In genomic region chr8:79149880-79150279, GRCm38 (mm10) we compare ENCODE assay signal across 10 mouse cellular contexts.
DNase-seq lines count a peak whose midpoint lies in the region; TF ChIP-seq lines count a peak whose summit lies in the region.
"Had no signal": no experiment of that assay in that cellular context is flagged by ENCODE, and none has a peak within 500 bp of the region (broad histone marks: within the 10 kb centered on the region; RNA-seq: fewer than 3 reads in every experiment).

No protein-coding gene starts in this region.

- peak overlapping the region; percentile 99 for H3K27ac ChIP-seq in CH12.LX (ENCODE audit: insufficient read depth, low read depth)

- peaks cover 55 to 96% of the 10 kb centered on the region in 2 experiments for H3K4me1 ChIP-seq in CH12.LX (ENCODE audit: control insufficient read depth in 1 of 2, insufficient read depth in 2 of 2)

- no peak for TF ChIP-seq POLR2A in CH12.LX (IDR thresholded peaks at IDR 0.05; ENCODE audit: low read depth, low read length)

- no peaks in the 10 kb centered on the region for H3K79me2 ChIP-seq in CH12.LX (replicated peaks; ENCODE audit: control insufficient read depth, extremely low read depth, insufficient read depth, poor library complexity, severe bottlenecking)

- no peaks in the 10 kb centered on the region for H3K27me3 ChIP-seq in CH12.LX (replicated peaks)
- H3K27me3 ChIP-seq: Patski had no signal

- H3K36me3 ChIP-seq in CH12.LX (replicated peaks in 1 of 2; ENCODE audit: control insufficient read depth in 1 of 2, insufficient read depth in 1 of 2, low read length in 1 of 2): peaks cover 6 to 53% of the 10 kb centered on the region in 2 experiments

- no peak for TF ChIP-seq EP300 in CH12.LX (IDR thresholded peaks at IDR 0.05; ENCODE audit: low read length)

- TF ChIP-seq RAD21 in CH12.LX (IDR thresholded peaks at IDR 0.05; ENCODE audit: low read depth, low read length): no peak

- TF ChIP-seq CTCF in CH12.LX (conservative IDR thresholded peaks at IDR 0.05 in 1 of 2, IDR thresholded peaks at IDR 0.05 in 1 of 2; ENCODE audit: low read depth in 2 of 2, low read length in 2 of 2): no peak

- peak overlapping the region; percentile 47 for H3K4me2 ChIP-seq in CH12.LX (ENCODE audit: insufficient read depth, low read depth, poor library complexity, severe bottlenecking)

- in situ Hi-C loops in CH12.LX (cut with MboI; ENCODE audit: low pct_ligation_motif_present, low pct_unique_long_range_greater_than_20kb, low sequenced_read_pairs): no loop called here

- dilution Hi-C loops in CH12.LX (cut with MboI; ENCODE audit: extremely low pct_ligation_motif_present, extremely low pct_unique_long_range_greater_than_20kb, low sequenced_read_pairs): no loop called here

- H3K4me3 ChIP-seq in CH12.LX (replicated peaks in 1 of 3; ENCODE audit: low read depth in 2 of 3, low read length in 2 of 3, poor library complexity in 1 of 3): no peak overlapping the region

- DNase-seq in CH12.LX (ENCODE audit: extremely low read depth): peak; percentile 34
- DNase-seq in retina, embryonic 14.5 days (ENCODE audit: low spot score): no peak
- DNase-seq: B cell, adult 2 months; cerebellum, adult 11 months; cerebellum, adult 11-12 months; cerebellum, adult 18-20 months; cerebellum, adult 2 months; cerebellum, adult 8-10 months had no signal

- no peaks in the 10 kb centered on the region for H3K9me3 ChIP-seq in CH12.LX (replicated peaks; ENCODE audit: low read length)
- H3K9me3 ChIP-seq: G1E had no signal

- H3K9ac ChIP-seq in CH12.LX (ENCODE audit: insufficient read depth, low read depth): 0 out of 2 replicates have a peak overlapping the region, but pooled peaks have one; percentile 0

TF ChIP-seq in CH12.LX, 34 proteins besides CTCF, POLR2A, EP300 and RAD21:
- no peak for TF ChIP-seq USF2 (conservative IDR thresholded peaks at IDR 0.05; ENCODE audit: low read depth, low read length)
- TF ChIP-seq ETS1 (conservative IDR thresholded peaks at IDR 0.05; ENCODE audit: low read depth, low read length): peak; percentile 92
- TF ChIP-seq IRF4 (IDR thresholded peaks at IDR 0.05; ENCODE audit: low read depth, low read length): peak; percentile 22; the same call in 1 of the 2 replicates
- TF ChIP-seq MXI1 (IDR thresholded peaks at IDR 0.05; ENCODE audit: low read depth, low read length): peak; percentile 58; the same call in 1 of the 2 replicates
- peak; percentile 82 for TF ChIP-seq MAX (IDR thresholded peaks at IDR 0.05; ENCODE audit: low read length)
- 0 out of 2 replicates have a peak, but pooled peaks have one; percentile 23 for TF ChIP-seq TCF12 (IDR thresholded peaks at IDR 0.05; ENCODE audit: low read depth, low read length)
- TF ChIP-seq USF1 (IDR thresholded peaks at IDR 0.05; ENCODE audit: low read depth, low read length): 0 out of 2 replicates have a peak, but pooled peaks have one; percentile 6
- peak; percentile 99 for TF ChIP-seq BHLHE40 (IDR thresholded peaks at IDR 0.05; ENCODE audit: low read depth, low read length)
- no peak for TF ChIP-seq ZNF384 (IDR thresholded peaks at IDR 0.05; ENCODE audit: low read depth, low read length)
- TF ChIP-seq MEF2A (IDR thresholded peaks at IDR 0.05; ENCODE audit: borderline replicate concordance, low read depth, low read length): no peak
- peak; percentile 77 for TF ChIP-seq MYC (IDR thresholded peaks at IDR 0.05; ENCODE audit: low read depth, low read length)
- no peak for TF ChIP-seq RCOR1 (conservative IDR thresholded peaks at IDR 0.05; ENCODE audit: low read depth, low read length)
- no peak for TF ChIP-seq ZKSCAN1 (IDR thresholded peaks at IDR 0.05; ENCODE audit: borderline replicate concordance, low read depth, low read length)
- TF ChIP-seq MAFK (IDR thresholded peaks at IDR 0.05; ENCODE audit: insufficient replicate concordance, low read length): 0 out of 2 replicates have a peak, but pooled peaks have one; percentile 40
